Mouse (Mus musculus): ENCODE measurements around the gene Glis3.

DNA sequence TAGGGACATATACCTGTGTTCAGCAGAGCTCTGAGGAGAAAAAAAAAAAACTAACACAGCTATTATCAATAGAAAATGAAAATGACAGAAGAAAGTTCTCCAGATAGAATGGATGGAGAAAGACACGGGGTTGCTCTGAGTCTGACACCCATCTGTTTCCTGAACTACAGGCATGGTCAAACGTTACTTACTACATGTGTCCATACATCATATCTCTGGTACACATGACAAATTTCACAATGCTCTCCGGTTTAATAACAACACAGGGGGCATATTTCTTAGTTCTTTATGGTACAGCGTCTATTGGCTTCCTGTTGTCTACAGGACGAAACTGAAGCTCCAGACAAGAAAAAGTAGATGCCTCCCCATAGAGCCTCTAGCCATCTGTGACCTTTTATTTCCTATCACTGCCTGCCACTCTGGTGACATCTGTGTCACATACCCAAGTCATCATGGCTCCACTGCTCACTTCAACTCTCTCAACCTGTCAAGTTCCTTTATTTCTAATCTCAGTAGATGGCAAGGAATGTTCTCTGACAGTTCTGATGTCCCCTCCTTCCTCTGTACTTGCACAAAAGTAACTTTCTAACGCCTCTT is 251.6 kb downstream of the Glis3 start:
- TF ChIP-seq CTCF (IDR thresholded peaks at IDR 0.05; ENCODE audit: low read depth) (no peak), EP300 (optimal IDR thresholded peaks at IDR 0.05) (no peak)

Measured in stomach, postnatal 0 days (tissue).